Mouse (Mus musculus): ENCODE results near the gene Pram1.

DNA sequence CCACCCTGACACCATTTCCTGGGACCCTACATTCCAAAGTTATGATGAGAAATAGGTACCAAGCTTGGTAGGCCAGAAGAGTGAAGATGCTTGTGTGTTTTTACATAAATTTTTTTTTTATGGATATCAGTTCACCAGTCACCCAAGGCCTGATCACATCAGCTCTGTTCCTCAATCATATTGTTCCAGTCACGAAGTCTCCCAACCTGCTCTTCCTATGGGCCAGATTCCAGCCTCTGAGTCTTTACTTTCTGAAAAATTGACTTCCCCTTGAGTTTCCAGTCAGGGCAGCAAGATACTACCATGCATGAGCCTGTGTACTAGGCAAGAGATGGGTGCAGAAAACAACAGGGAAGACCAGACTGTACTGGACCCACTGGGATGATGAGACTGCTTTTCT lies 48.9 kb downstream of the Pram1 start, which contains the start of gene Hnrnpm:
- TF ChIP-seq GABPA (IDR thresholded peaks at IDR 0.05; ENCODE audit: low read depth, low read length): no peak
- no peak for TF ChIP-seq MAX (IDR thresholded peaks at IDR 0.05; ENCODE audit: low read length)
